Mouse (Mus musculus) G1E (cell line): Measurements from ENCODE around the gene Grin1. TPM values are rescaled to one million over a fixed set of nuclear protein-coding genes. Genes with fewer than 3 reads are reported as not detected.

Experiments
- ATAC-seq: 2 replicates; pipeline ENCODE4 v1.8.0; 2016; ENCODE audit warnings: mild to moderate bottlenecking; ENCODE audit not compliant: insufficient number of reproducible peaks, poor library complexity, low FRiP score, severe bottlenecking; ENCODE audit errors: extremely low read depth
- DNase-seq: peaks from one replicate; pipeline ENCODE4 v3.0.0; 2012; ENCODE audit warnings: low spot score
- H3K27me3 ChIP-seq: 2 replicates; pipeline ENCODE4 v1.6.1; 2012; ENCODE audit warnings: mild to moderate bottlenecking, low read length, inconsistent platforms; ENCODE audit not compliant: insufficient read depth
- H3K36me3 ChIP-seq: replicated peaks from 2 replicates; pipeline ENCODE3; 2012; ENCODE audit warnings: mild to moderate bottlenecking, inconsistent platforms
- H3K4me1 ChIP-seq: 2 replicates; pipeline ENCODE4 v1.6.1; 2012; ENCODE audit warnings: low read depth, low read length, inconsistent platforms, mixed read lengths; ENCODE audit not compliant: insufficient read depth
- H3K4me3 ChIP-seq: 2 replicates; pipeline ENCODE4 v1.5.1; 2012; ENCODE audit warnings: low read depth, mild to moderate bottlenecking, inconsistent platforms, low read length, moderate library complexity, mixed read lengths
- H3K9me3 ChIP-seq: replicated peaks from 2 replicates; pipeline ENCODE4 v1.6.1; 2012; ENCODE audit warnings: inconsistent platforms
- CTCF ChIP-seq: IDR thresholded peaks from 2 replicates; pipeline ENCODE4 v1.5.1; 2012; ENCODE audit warnings: low read depth, low read length, inconsistent platforms, mixed read lengths
- GATA1 ChIP-seq: IDR thresholded peaks from 2 replicates; pipeline ENCODE4 v1.6.1; 2012; ENCODE audit warnings: borderline replicate concordance, low read length, inconsistent platforms, mixed read lengths
- GATA2 ChIP-seq: IDR thresholded peaks from 2 replicates; pipeline ENCODE4 v1.6.1; 2012; ENCODE audit warnings: low read depth, low read length, inconsistent platforms, borderline replicate concordance
- POLR2AphosphoS5 ChIP-seq: IDR thresholded peaks from 2 replicates; pipeline ENCODE4 v1.6.1; 2012; ENCODE audit warnings: low read depth, low read length, inconsistent platforms; ENCODE audit not compliant: insufficient replicate concordance
- TAL1 ChIP-seq: conservative IDR thresholded peaks from 2 replicates; pipeline ENCODE4 v1.6.1; 2012; ENCODE audit warnings: low read depth, low read length, inconsistent platforms, mixed read lengths
- polyA plus RNA-seq: library from polyadenylated mRNA; stranded (reverse); fragments of >175 nt; gene quantifications from 2 replicates; pipeline ENCODE4 v1.2.3, GENCODE M21; 2012
- total RNA-seq, 2 experiments: library from RNA; stranded (forward) in 1 of 2; stranded (reverse) in 1 of 2; fragments of 200-1000 nt in 1 of 2; fragments of >200 nt in 1 of 2; fragmentation: Nextera tagmentation in 1 of 2; gene quantifications; 2 replicates each; pipeline ENCODE4 v1.2.3; 2014 to 2017

Gene Grin1
- total RNA-seq (2014; fragmentation: Nextera tagmentation) (1.7 TPM in 1 of 2 replicates, not detected in the other), total RNA-seq (2017) (0.17 and 0.33 TPM in 2 replicates), polyA plus RNA-seq (0.68 and 0.73 TPM in 2 replicates)

GRCm38 (mm10) chr2:25318971-25319773 lies at the start of gene Grin1:
Gene Grin1, minus strand, starts transcription at chr2:25319187.
- H3K4me1 ChIP-seq: peaks cover 14% of the 10 kb centered on the region
- DNase-seq (peak; percentile 25), ATAC-seq (no peak)
- no peak for TF ChIP-seq GATA1
- TF ChIP-seq TAL1: no peak
- no peak for TF ChIP-seq CTCF
- TF ChIP-seq GATA2: no peak
- TF ChIP-seq POLR2AphosphoS5: no peak
- H3K27me3 ChIP-seq: peaks cover 32% of the 10 kb centered on the region
- no peaks in the 10 kb centered on the region for H3K36me3 ChIP-seq
- H3K4me3 ChIP-seq: peak within 1 kb of the TSS; percentile 34; the same call in 1 of the 2 replicates
- H3K9me3 ChIP-seq: peaks cover 8% of the 10 kb centered on the region

DNA sequence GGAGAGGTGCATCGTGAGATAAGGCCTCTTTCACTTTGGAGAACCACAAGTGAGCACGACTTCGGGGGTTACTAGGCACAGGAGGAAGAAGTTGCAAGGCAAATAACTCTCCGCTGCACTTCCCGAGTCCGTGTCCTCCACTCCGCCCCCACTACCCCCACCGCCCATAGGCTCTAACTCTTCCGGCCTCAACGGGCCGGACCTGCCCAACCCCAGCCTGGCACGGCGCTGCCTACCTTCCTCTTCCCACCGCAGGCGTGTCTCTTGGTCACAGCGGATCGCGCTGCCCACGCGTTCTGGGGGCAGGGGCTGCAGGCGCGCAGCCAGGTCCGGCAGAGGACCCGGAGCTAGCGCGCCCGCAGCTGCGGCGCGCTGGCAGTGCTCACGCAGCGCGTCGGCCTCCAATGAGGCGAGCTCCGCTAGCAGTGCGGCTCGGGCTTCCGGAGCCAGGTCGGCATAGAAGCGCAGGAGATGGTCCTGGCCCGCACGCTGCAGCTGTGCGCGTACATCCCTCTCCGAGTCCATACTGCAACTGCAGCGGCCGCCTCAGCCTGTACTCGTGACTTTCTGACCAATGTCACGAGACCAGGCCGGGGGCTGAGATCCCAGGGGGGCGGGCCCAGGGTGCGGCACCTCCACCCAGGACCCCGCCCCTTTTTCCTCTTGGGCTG lies 46.2 kb upstream of the Grin1 start, which contains the start of gene Uap1l1:
Gene Uap1l1 (minus strand): TSS at position 592 of the 671 bp plus-strand sequence.
- ATAC-seq (peak; percentile 62), DNase-seq (peak; percentile 96)
- no peak for TF ChIP-seq CTCF
- TF ChIP-seq GATA1: no peak
- TF ChIP-seq POLR2AphosphoS5: no peak
- no peak for TF ChIP-seq TAL1
- TF ChIP-seq GATA2: no peak
- Histone ChIP-seq H3K9me3 (no peaks in the 10 kb centered on the region), H3K27me3 (no peaks in the 10 kb centered on the region), H3K36me3 (peaks cover 47% of the 10 kb centered on the region), H3K4me3 (peak within 1 kb of the TSS; percentile 91), H3K4me1 (peaks cover 59% of the 10 kb centered on the region)

DNA sequence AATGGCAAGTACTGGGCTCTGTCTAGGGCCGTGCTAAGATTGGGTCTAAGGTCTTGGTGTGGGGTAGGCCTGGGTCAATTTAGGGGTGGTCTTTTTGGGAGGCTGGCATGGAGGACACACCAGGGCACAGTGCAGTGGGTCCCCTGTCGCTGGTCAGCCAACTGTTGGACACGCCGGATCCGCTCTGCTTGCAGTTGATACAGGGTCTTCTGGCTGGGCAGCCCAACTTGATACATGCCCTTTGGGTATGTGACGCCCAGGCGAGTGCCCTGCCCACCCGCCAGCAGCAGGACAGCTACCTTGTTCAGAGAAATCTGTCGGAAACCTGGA lies 45.7 kb upstream of the Grin1 start:
- 0 out of 2 replicates have a peak, but pooled peaks have one; percentile 4 for ATAC-seq
- Histone ChIP-seq H3K27me3 (no peaks in the 10 kb centered on the region), H3K9me3 (no peaks in the 10 kb centered on the region), H3K4me1 (peaks cover 54% of the 10 kb centered on the region), H3K36me3 (peaks cover 52% of the 10 kb centered on the region), H3K4me3 (peak overlapping the region; percentile 91)
- no peak for DNase-seq
- no peak for TF ChIP-seq CTCF
- no peak for TF ChIP-seq TAL1
- no peak for TF ChIP-seq GATA1
- no peak for TF ChIP-seq POLR2AphosphoS5
- no peak for TF ChIP-seq GATA2

GRCm38 (mm10) chr2:25364313-25364712 lies 45.3 kb upstream of the Grin1 start:
- TF ChIP-seq POLR2AphosphoS5 (no peak), CTCF (no peak), GATA1 (no peak), GATA2 (no peak), TAL1 (no peak)
- Histone ChIP-seq H3K9me3 (no peaks in the 10 kb centered on the region), H3K4me3 (peak overlapping the region; percentile 91), H3K36me3 (peaks cover 56% of the 10 kb centered on the region), H3K4me1 (peaks cover 52% of the 10 kb centered on the region), H3K27me3 (no peaks in the 10 kb centered on the region)
- no peak for ATAC-seq
- DNase-seq: no peak

DNA sequence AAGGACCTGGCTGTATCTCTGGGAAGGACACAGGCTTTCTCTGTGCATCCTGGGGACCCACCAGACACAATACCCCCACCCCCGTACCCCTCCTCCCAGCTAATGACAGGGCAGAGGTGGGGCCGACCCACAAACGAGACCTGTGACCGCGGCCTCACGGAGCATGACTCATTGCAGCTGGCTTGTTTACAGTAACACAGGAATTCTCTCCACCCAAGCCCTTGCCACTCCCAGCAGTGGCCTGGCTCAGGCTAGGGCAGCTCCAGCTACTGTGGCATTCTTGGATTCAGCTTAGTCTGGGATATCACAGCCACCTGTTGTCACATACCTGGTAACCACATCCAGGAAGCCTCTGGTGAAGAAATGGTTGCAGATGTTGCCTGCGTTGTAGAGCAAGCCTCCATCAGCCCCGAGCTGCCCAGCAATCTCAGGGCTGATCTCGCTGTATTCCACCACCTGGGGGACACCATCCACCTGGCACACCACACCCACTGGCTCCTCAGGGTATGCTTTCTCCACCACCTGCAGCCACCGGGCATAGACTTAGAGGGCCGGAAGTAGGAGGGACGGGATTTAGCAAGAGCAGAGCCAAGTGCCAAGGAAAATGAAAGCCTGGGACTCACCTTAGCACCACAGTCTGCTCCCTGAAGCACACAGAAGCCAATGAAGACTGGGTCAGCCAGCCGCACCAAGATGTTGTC lies 44.6 kb upstream of the Grin1 start:
- H3K4me3 ChIP-seq: peak overlapping the region; percentile 91; the same call in 1 of the 2 replicates
- H3K27me3 ChIP-seq: no peaks in the 10 kb centered on the region
- no peak for TF ChIP-seq POLR2AphosphoS5
- no peak for TF ChIP-seq CTCF
- no peak for TF ChIP-seq GATA2
- TF ChIP-seq TAL1: no peak
- TF ChIP-seq GATA1: no peak
- H3K9me3 ChIP-seq: no peaks in the 10 kb centered on the region
- DNase-seq (no peak), ATAC-seq (no peak)
- H3K36me3 ChIP-seq: peaks cover 61% of the 10 kb centered on the region
- H3K4me1 ChIP-seq: peaks cover 48% of the 10 kb centered on the region

- H3K4me1 ChIP-seq: peaks cover 53% of the 10 kb centered on the region
- TF ChIP-seq TAL1 (no peak), GATA1 (no peak), GATA2 (no peak), POLR2AphosphoS5 (no peak), CTCF (no peak)
- H3K27me3 ChIP-seq: no peaks in the 10 kb centered on the region
- ATAC-seq (no peak), DNase-seq (no peak)
- no peak overlapping the region for H3K4me3 ChIP-seq
- peaks cover 68% of the 10 kb centered on the region for H3K36me3 ChIP-seq
- H3K9me3 ChIP-seq: no peaks in the 10 kb centered on the region
Observed at GRCm38 (mm10) chr2:25359848-25360247, 40.9 kb upstream of the Grin1 start.
